Mouse (Mus musculus) stomach, postnatal 0 days (tissue): ENCODE data around the gene Olfr286.

Experiments used
- CTCF ChIP-seq: IDR thresholded peaks from 2 replicates; pipeline ENCODE4 v1.5.1; 2016; ENCODE audit warnings: antibody characterized with exemption, low read depth, mild to moderate bottlenecking, moderate library complexity
- EP300 ChIP-seq: optimal IDR thresholded peaks from 2 replicates; pipeline ENCODE3; 2016; ENCODE audit warnings: antibody characterized with exemption

- TF ChIP-seq EP300, result no peak
- TF ChIP-seq CTCF, result no peak
Measured at GRCm38 (mm10) chr15:98213336-98213870, 20.8 kb downstream of the Olfr286 start.
